Mouse (Mus musculus): ENCODE measurements at regions not wholly inside any gene's neighbourhood (a gene's known extent, or its start where the extent isn't known, plus 50 kb on each side); places are given as distances from the start of the nearest gene placed in this dataset.

DNA sequence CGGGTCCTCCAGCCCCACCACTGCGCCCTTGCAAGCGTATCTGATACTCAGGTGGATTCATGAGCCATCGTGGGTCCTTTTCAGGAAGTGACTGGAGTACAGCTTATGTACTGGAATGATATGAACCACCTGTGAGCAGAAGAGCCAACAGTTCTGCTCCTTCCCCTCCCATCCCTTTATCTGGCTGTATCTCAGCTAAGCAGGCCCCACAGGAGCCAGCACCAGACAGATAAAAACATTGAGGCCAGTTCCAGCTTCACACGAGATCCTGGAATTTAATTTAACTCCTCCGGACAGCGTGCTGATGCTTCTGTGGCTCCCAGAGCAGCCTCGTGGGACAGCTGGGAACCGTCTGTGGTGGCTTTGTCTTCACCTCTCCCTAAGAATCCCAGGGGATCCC is 53.1 kb upstream of the Aldh1b1 start (continued):
- TF ChIP-seq MEF2A (IDR thresholded peaks at IDR 0.05; ENCODE audit: extremely low read depth, insufficient replicate concordance, low read depth, low read length, poor library complexity, severe bottlenecking) (no peak), MAX (IDR thresholded peaks at IDR 0.05; ENCODE audit: low read length) (no peak), GABPA (IDR thresholded peaks at IDR 0.05; ENCODE audit: low read depth, low read length) (no peak), HCFC1 (IDR thresholded peaks at IDR 0.05; ENCODE audit: low read depth, low read length) (no peak), NELFE (IDR thresholded peaks at IDR 0.05; ENCODE audit: low read depth, low read length) (no peak), MYB (IDR thresholded peaks at IDR 0.05; ENCODE audit: low read depth, low read length) (no peak), USF1 (IDR thresholded peaks at IDR 0.05; ENCODE audit: low read depth, low read length) (no peak), RAD21 (IDR thresholded peaks at IDR 0.05; ENCODE audit: low read depth, low read length) (no peak), CHD2 (IDR thresholded peaks at IDR 0.05; ENCODE audit: low read length) (no peak), JUND (IDR thresholded peaks at IDR 0.05; ENCODE audit: low read depth, low read length) (no peak), SMC3 (IDR thresholded peaks at IDR 0.05; ENCODE audit: low read depth, low read length) (no peak), MYC (IDR thresholded peaks at IDR 0.05; ENCODE audit: low read depth, low read length) (no peak), ETS1 (IDR thresholded peaks at IDR 0.05; ENCODE audit: low read depth, low read length) (peak; percentile 79), ZNF384 (IDR thresholded peaks at IDR 0.05; ENCODE audit: low read depth, low read length) (no peak), TBP (IDR thresholded peaks at IDR 0.05; ENCODE audit: low read depth, low read length) (no peak)

- H3K27me3 ChIP-seq (ENCODE audit: control insufficient read depth in 1 of 2, insufficient read depth in 2 of 2, low read length in 2 of 2): 0 out of 4 replicates have a peak, but pooled peaks cover 0 to 3% of the 10 kb centered on the region in 2 experiments
- no peak overlapping the region for H3K9ac ChIP-seq (ENCODE audit: control insufficient read depth, low read depth, low read length, poor library complexity, severe bottlenecking)
- H3K36me3 ChIP-seq (ENCODE audit: control insufficient read depth in 1 of 2, insufficient read depth in 2 of 2, low read length in 2 of 2): peaks cover 0 to 22% of the 10 kb centered on the region in 2 experiments; a peak in 2 of 4 replicates
- TF ChIP-seq MAX (IDR thresholded peaks at IDR 0.05; ENCODE audit: low read length): no peak
- 0 out of 2 replicates have a peak, but pooled peaks have one; percentile 62 for TF ChIP-seq POLR2AphosphoS5 (IDR thresholded peaks at IDR 0.05; ENCODE audit: borderline replicate concordance, low read depth, low read length)
- TF ChIP-seq TAL1 (IDR thresholded peaks at IDR 0.05; ENCODE audit: low read length): peak; percentile 10; the same call in 1 of the 2 replicates
- DNase-seq (ENCODE audit: low read depth, low spot score): peak; percentile 21
- no peaks in the 10 kb centered on the region for H3K79me2 ChIP-seq (ENCODE audit: control insufficient read depth, insufficient read depth, low read length, poor library complexity)
- no peak overlapping the region for H3K4me3 ChIP-seq (ENCODE audit: control insufficient read depth in 1 of 2, insufficient read depth in 1 of 2, low read depth in 2 of 2, low read length in 2 of 2)
- no peak overlapping the region for H3K27ac ChIP-seq (ENCODE audit: control insufficient read depth, low read depth, low read length)
- H3K9me3 ChIP-seq (replicated peaks; ENCODE audit: insufficient read depth, low read length): no peaks in the 10 kb centered on the region
- H3K4me1 ChIP-seq (ENCODE audit: control insufficient read depth in 1 of 2, insufficient read depth in 2 of 2, low read length in 2 of 2): peaks cover 0 to 32% of the 10 kb centered on the region in 2 experiments; a peak in 3 of 4 replicates
Observed at GRCm38 (mm10) chr4:45744849-45745407, 53.9 kb upstream of the Aldh1b1 start.

DNA sequence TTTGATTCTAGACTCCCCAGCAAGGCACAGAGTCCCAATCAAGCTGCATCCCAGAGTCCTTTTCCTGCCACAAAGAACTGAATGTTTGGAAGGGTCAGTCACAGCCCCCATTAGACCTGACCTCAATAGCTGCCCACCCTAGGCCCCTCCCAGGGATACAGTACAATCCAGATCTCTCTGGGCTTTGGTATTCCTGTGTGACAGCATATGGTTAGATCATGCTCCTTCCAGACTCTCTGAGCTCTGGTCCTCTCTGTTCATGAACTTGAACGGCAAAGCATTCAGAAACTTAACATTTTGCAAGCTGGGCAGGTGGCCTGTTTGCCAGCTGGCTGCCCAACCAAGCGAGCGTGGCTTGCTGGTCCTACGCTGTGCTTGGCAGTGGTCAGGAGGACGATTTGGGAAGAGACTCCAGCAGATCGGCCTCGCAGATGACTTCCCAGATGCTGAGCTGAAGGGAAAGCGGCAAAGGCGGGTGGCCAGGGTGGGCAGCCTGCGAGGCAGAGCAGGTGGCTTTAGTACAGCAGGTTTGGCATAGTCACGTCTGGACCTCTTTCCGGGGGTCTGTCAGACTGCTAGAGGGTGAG is 58.0 kb upstream of the Aldh1b1 start:
- peaks cover 0 to 10% of the 10 kb centered on the region in 2 experiments; a peak in 3 of 4 replicates for H3K4me1 ChIP-seq (ENCODE audit: control insufficient read depth in 1 of 2, insufficient read depth in 2 of 2, low read length in 2 of 2)
- H3K79me2 ChIP-seq (ENCODE audit: control insufficient read depth, insufficient read depth, low read length, poor library complexity): no peaks in the 10 kb centered on the region
- no peak for DNase-seq (ENCODE audit: low read depth, low spot score)
- no peaks in the 10 kb centered on the region for H3K9me3 ChIP-seq (replicated peaks; ENCODE audit: insufficient read depth, low read length)
- H3K36me3 ChIP-seq (ENCODE audit: control insufficient read depth in 1 of 2, insufficient read depth in 2 of 2, low read length in 2 of 2): peaks cover 0 to 4% of the 10 kb centered on the region in 2 experiments; a peak in 2 of 4 replicates
- H3K9ac ChIP-seq (ENCODE audit: control insufficient read depth, low read depth, low read length, poor library complexity, severe bottlenecking): no peak overlapping the region
- no peak overlapping the region for H3K27ac ChIP-seq (ENCODE audit: control insufficient read depth, low read depth, low read length)
- TF ChIP-seq POLR2AphosphoS2 (IDR thresholded peaks at IDR 0.05; ENCODE audit: low read length): no peak
- TF ChIP-seq JUND (IDR thresholded peaks at IDR 0.05; ENCODE audit: low read depth, low read length): no peak
- TF ChIP-seq ZKSCAN1 (IDR thresholded peaks at IDR 0.05; ENCODE audit: low read depth, low read length): no peak
- no peak for TF ChIP-seq ZMIZ1 (IDR thresholded peaks at IDR 0.05; ENCODE audit: low read depth, low read length)
- TF ChIP-seq UBTF (IDR thresholded peaks at IDR 0.05; ENCODE audit: borderline replicate concordance, insufficient read depth, low read depth, low read length): no peak
- H3K27me3 ChIP-seq (ENCODE audit: control insufficient read depth in 1 of 2, insufficient read depth in 2 of 2, low read length in 2 of 2): peaks cover 0 to 5% of the 10 kb centered on the region in 2 experiments; a peak in 3 of 4 replicates
- H3K4me3 ChIP-seq (ENCODE audit: control insufficient read depth in 1 of 2, insufficient read depth in 1 of 2, low read depth in 2 of 2, low read length in 2 of 2): no peak overlapping the region
